Mouse (Mus musculus) thymus, adult 2 months (tissue): ENCODE data around the gene Mecr.

ENCODE experiments used
- CTCF ChIP-seq: fragments of 200-500 bp; IDR thresholded peaks from 2 replicates; pipeline ENCODE4 v1.5.1; 2012; ENCODE audit warnings: mild to moderate bottlenecking, control low read depth, low read length, moderate library complexity, borderline replicate concordance; ENCODE audit not compliant: control insufficient read depth, poor library complexity, insufficient read depth; ENCODE audit errors: extremely low read depth
- POLR2A ChIP-seq: fragments of 200-500 bp; IDR thresholded peaks from 2 replicates; pipeline ENCODE4 v1.6.1; 2012; ENCODE audit warnings: mild to moderate bottlenecking, low read length, control low read depth, moderate library complexity; ENCODE audit not compliant: control insufficient read depth, poor library complexity, insufficient read depth; ENCODE audit errors: extremely low read depth

DNA sequence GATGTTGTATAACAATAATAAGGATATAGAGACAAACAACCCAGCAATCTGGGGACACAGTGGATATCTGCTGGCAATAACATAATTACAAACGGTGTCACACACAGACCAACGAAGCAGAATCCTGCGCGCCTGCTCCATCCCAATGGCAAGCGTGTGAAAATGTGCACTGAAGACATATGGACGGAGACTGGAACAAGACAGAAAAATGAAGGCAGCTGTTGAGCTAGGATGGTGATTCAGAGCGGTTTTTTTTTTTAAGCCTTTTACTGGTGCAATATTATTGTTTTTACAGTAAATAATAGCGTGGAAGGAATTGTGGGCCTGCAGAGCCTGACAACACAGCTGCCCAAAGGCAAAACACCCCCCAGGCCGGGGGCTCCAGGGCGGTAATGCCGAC is 30.8 kb upstream of the Mecr start:
- TF ChIP-seq CTCF: no peak
- no peak for TF ChIP-seq POLR2A
